Mouse (Mus musculus): ENCODE data around the gene Acot4. TPM values are rescaled to one million over a fixed set of nuclear protein-coding genes. Genes with fewer than 3 reads are reported as not detected.
A peak's percentile ranks its signal among the peaks of the same experiment; 100 is the strongest.
"Not testable (repeated sequence)": the region's sequence is repeated elsewhere in the genome, so short reads cannot be mapped to it uniquely, and the experiment has no call there.

Gene Acot4
- total and polyA plus RNA-seq, 2 experiments from 2014 or later = 0.68 to 1.8 TPM

DNA sequence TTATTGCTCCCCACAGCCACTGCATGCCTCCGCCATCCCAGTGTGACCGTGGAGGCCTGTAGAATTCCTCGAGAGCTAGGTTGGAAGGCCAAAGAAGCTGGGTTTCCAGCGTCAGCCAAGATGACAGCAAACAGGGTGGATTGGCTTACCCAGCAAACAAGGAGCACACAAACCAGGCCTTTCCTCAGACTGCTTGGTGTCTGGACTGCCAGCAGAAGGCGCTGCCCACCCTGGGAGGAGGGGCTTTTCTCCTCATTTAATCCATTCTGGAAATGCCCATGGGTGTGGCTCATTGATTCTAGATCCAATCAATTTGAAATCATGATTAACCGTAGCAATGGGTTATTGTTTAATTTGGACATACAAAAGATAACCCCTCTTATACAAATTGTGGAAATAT, 25.0 kb upstream of the Acot4 start:
- Histone ChIP-seq H3K9ac (replicated peaks; ENCODE audit: low read length) (no peak overlapping the region), H3K36me3 (ENCODE audit: insufficient read depth, low read length) (no peaks in the 10 kb centered on the region), H3K4me3 (ENCODE audit: low read length) (no peak overlapping the region), H3K27ac (no peak overlapping the region), H3K27me3 (ENCODE audit: insufficient read depth, low read length) (no peaks in the 10 kb centered on the region), H3K4me2 (ENCODE audit: low read depth, low read length) (peak overlapping the region; percentile 56), H3K4me1 (ENCODE audit: insufficient read depth, low read length) (peaks cover 10% of the 10 kb centered on the region), H3K9me3 (ENCODE audit: low read length) (no peaks in the 10 kb centered on the region)
- peak; percentile 64 for TF ChIP-seq CTCF (IDR thresholded peaks at IDR 0.05; ENCODE audit: low read depth)
- ATAC-seq = no peak
- peak; percentile 40 for DNase-seq (ENCODE audit: low spot score)
- WGBS = 61% methylated on average over 6 of the region's 6 CpGs

DNA sequence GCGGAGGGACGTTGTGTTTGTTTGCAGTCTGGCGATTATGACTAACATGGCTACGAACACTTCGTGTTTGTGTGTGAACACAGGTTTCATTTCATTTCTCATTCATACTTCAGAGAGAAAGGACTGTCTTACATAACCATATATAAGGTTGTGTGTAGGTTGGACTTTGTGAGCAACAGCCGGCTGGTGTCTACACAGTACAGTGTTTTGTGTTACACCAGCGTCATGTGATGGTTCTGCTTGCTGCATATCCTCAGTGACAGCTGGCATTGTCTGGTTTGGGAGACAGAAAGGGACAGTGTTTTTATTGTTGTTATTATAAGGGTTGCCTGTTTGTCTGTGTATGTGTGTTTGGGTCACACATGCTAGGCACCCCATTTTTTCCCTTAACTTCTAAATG, 24.5 kb upstream of the Acot4 start:
- no peaks in the 10 kb centered on the region for H3K36me3 ChIP-seq (ENCODE audit: insufficient read depth, low read length)
- ATAC-seq (no peak), DNase-seq (ENCODE audit: low spot score) (no peak)
- no peaks in the 10 kb centered on the region for H3K27me3 ChIP-seq (ENCODE audit: insufficient read depth, low read length)
- peaks cover 10% of the 10 kb centered on the region for H3K4me1 ChIP-seq (ENCODE audit: insufficient read depth, low read length)
- H3K9me3 ChIP-seq (ENCODE audit: low read length) = no peaks in the 10 kb centered on the region
- no peak overlapping the region for H3K27ac ChIP-seq
- no peak overlapping the region for H3K9ac ChIP-seq (replicated peaks; ENCODE audit: low read length)
- 82% methylated on average over 7 of the region's 7 CpGs for WGBS
- TF ChIP-seq CTCF (IDR thresholded peaks at IDR 0.05; ENCODE audit: low read depth) = no peak
- no peak overlapping the region for H3K4me3 ChIP-seq (ENCODE audit: low read length)
- peak overlapping the region; percentile 56 for H3K4me2 ChIP-seq (ENCODE audit: low read depth, low read length)

DNA sequence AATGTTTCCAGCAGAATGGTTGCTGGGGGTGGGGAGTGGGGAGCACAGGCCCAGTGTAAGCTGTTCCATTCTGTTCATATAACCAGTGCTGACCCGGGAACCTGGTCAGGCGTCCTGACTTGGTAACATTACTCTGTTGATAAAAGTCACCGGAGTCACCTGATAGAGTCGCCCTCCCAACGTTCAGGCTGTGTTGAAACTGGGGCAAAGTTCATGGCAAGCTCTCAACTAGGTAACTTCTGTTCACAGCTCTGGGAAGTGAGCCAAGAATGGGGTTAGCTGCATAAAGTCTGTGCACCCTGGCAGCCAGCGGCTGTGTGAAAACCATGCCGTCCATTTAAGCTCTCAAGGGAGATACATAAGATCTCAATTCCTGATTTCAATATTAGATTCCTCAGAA, 17.7 kb upstream of the Acot4 start:
- H3K4me1 ChIP-seq (ENCODE audit: insufficient read depth, low read length); H3K36me3 ChIP-seq (ENCODE audit: insufficient read depth, low read length); H3K9me3 ChIP-seq (ENCODE audit: low read length); H3K4me2 ChIP-seq (ENCODE audit: low read depth, low read length); H3K27ac ChIP-seq; H3K9ac ChIP-seq (replicated peaks; ENCODE audit: low read length); H3K27me3 ChIP-seq (ENCODE audit: insufficient read depth, low read length); H3K4me3 ChIP-seq (ENCODE audit: low read length): not testable (repeated sequence)
- DNase-seq (ENCODE audit: low spot score) = peak; percentile 71
- WGBS = 39% methylated on average over 7 of the region's 7 CpGs
- ATAC-seq = peak; percentile 24; the same call in 1 of the 2 replicates

DNA sequence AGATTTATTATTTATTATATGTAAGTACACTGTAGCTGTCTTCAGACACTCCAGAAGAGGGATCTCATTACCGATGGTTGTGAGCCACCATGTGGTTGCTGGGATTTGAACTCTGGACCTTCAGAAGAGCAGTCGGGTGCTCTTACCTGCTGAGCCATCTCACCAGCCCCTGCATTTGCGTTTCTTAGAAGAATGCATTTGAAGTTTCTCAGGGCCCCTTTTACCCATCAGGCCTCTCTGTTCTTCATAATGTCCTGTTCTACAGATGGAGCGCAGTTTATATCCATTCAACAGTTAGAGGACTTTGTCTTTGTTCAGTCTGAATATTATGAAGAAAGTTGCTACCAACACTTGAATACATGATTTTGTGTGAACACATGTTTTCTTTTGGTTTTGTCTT, 15.9 kb upstream of the Acot4 start:
- not testable (repeated sequence) for H3K4me2 ChIP-seq (ENCODE audit: low read depth, low read length); H3K4me1 ChIP-seq (ENCODE audit: insufficient read depth, low read length); H3K9ac ChIP-seq (replicated peaks; ENCODE audit: low read length); H3K27ac ChIP-seq; H3K4me3 ChIP-seq (ENCODE audit: low read length); H3K9me3 ChIP-seq (ENCODE audit: low read length); DNase-seq (ENCODE audit: low spot score); H3K36me3 ChIP-seq (ENCODE audit: insufficient read depth, low read length); ATAC-seq; H3K27me3 ChIP-seq (ENCODE audit: insufficient read depth, low read length)
- WGBS = 95% methylated on average over 4 of the region's 4 CpGs

- Histone ChIP-seq H3K4me1 (ENCODE audit: insufficient read depth, low read length) (no peaks in the 10 kb centered on the region), H3K27ac (no peak overlapping the region), H3K9ac (replicated peaks; ENCODE audit: low read length) (no peak overlapping the region), H3K4me3 (ENCODE audit: low read length) (no peak overlapping the region), H3K36me3 (ENCODE audit: insufficient read depth, low read length) (no peaks in the 10 kb centered on the region), H3K9me3 (ENCODE audit: low read length) (no peaks in the 10 kb centered on the region), H3K27me3 (ENCODE audit: insufficient read depth, low read length) (no peaks in the 10 kb centered on the region), H3K4me2 (ENCODE audit: low read depth, low read length) (no peak overlapping the region)
- TF ChIP-seq CTCF (IDR thresholded peaks at IDR 0.05; ENCODE audit: low read depth) = no peak
- no peak for ATAC-seq
- DNase-seq (ENCODE audit: low spot score) = no peak
- 87% methylated on average over 9 of the region's 9 CpGs for whole genome bisulfite sequencing
Observed at GRCm38 (mm10) chr12:84023052-84023745, 15.0 kb upstream of the Acot4 start.

- Histone ChIP-seq H3K27me3 (ENCODE audit: insufficient read depth, low read length) (no peaks in the 10 kb centered on the region), H3K27ac (no peak overlapping the region), H3K36me3 (ENCODE audit: insufficient read depth, low read length) (no peaks in the 10 kb centered on the region), H3K4me2 (ENCODE audit: low read depth, low read length) (no peak overlapping the region), H3K9me3 (ENCODE audit: low read length) (no peaks in the 10 kb centered on the region), H3K4me1 (ENCODE audit: insufficient read depth, low read length) (no peaks in the 10 kb centered on the region), H3K4me3 (ENCODE audit: low read length) (no peak overlapping the region), H3K9ac (replicated peaks; ENCODE audit: low read length) (no peak overlapping the region)
- ATAC-seq (no peak), DNase-seq (ENCODE audit: low spot score) (no peak)
- 86% methylated on average over 7 of the region's 7 CpGs for WGBS
- TF ChIP-seq CTCF (IDR thresholded peaks at IDR 0.05; ENCODE audit: low read depth) = no peak
Observed at GRCm38 (mm10) chr12:84025888-84026287, 12.3 kb upstream of the Acot4 start.

GRCm38 (mm10) chr12:84028328-84028727, 9.9 kb upstream of the Acot4 start:
- not testable (repeated sequence) for H3K36me3 ChIP-seq (ENCODE audit: insufficient read depth, low read length); H3K4me3 ChIP-seq (ENCODE audit: low read length); H3K9me3 ChIP-seq (ENCODE audit: low read length); H3K27me3 ChIP-seq (ENCODE audit: insufficient read depth, low read length); H3K4me2 ChIP-seq (ENCODE audit: low read depth, low read length); H3K9ac ChIP-seq (replicated peaks; ENCODE audit: low read length); DNase-seq (ENCODE audit: low spot score); ATAC-seq; H3K4me1 ChIP-seq (ENCODE audit: insufficient read depth, low read length); H3K27ac ChIP-seq
- 43% methylated on average over 3 of the region's 3 CpGs for WGBS

GRCm38 (mm10) chr12:84029043-84029442, 9.1 kb upstream of the Acot4 start:
- not testable (repeated sequence) for ATAC-seq; H3K4me3 ChIP-seq (ENCODE audit: low read length); H3K36me3 ChIP-seq (ENCODE audit: insufficient read depth, low read length); H3K27me3 ChIP-seq (ENCODE audit: insufficient read depth, low read length); H3K4me2 ChIP-seq (ENCODE audit: low read depth, low read length); H3K9me3 ChIP-seq (ENCODE audit: low read length); H3K4me1 ChIP-seq (ENCODE audit: insufficient read depth, low read length); DNase-seq (ENCODE audit: low spot score); H3K27ac ChIP-seq; H3K9ac ChIP-seq (replicated peaks; ENCODE audit: low read length)
- 91% methylated on average over 1 of the region's 1 CpGs for WGBS
